Mouse (Mus musculus) embryonic facial prominence, embryonic 15.5 days (tissue): ENCODE data around the gene Prl2c1. TPM values are rescaled to one million over a fixed set of nuclear protein-coding genes. Genes with fewer than 3 reads are reported as not detected.
"Not testable (repeated sequence)": the region's sequence is repeated elsewhere in the genome, so short reads cannot be mapped to it uniquely, and the experiment has no call there.

Experiments
- ATAC-seq: fragments of 200-750 bp; cut with Nextera tagmentation; 2 replicates; pipeline ENCODE4 v1.8.0; 2017; ENCODE audit warnings: low read depth, moderate TSS enrichment; ENCODE audit not compliant: insufficient number of reproducible peaks, low FRiP score, low TSS enrichment
- H3K27ac ChIP-seq: fragments of 300-500 bp; sonication (generic); replicated peaks from 2 replicates; pipeline ENCODE4 v1.5.1; 2015; ENCODE audit warnings: mild to moderate bottlenecking, inconsistent platforms
- H3K27me3 ChIP-seq: fragments of 300-500 bp; sonication (generic); 2 replicates; pipeline ENCODE4 v1.6.1; 2015; ENCODE audit warnings: inconsistent platforms
- H3K36me3 ChIP-seq: fragments of 300-500 bp; sonication (generic); 2 replicates; pipeline ENCODE4 v1.6.1; 2015; ENCODE audit warnings: mild to moderate bottlenecking, inconsistent platforms
- H3K4me1 ChIP-seq: fragments of 300-500 bp; sonication (generic); 2 replicates; pipeline ENCODE4 v1.6.1; 2015; ENCODE audit warnings: inconsistent platforms
- H3K4me2 ChIP-seq: fragments of 300-500 bp; sonication (generic); replicated peaks from 2 replicates; pipeline ENCODE4 v1.6.1; 2015; ENCODE audit warnings: mild to moderate bottlenecking, inconsistent platforms
- H3K4me3 ChIP-seq: fragments of 300-500 bp; sonication (generic); replicated peaks from 2 replicates; pipeline ENCODE4 v1.5.1; 2015; ENCODE audit warnings: mild to moderate bottlenecking, inconsistent platforms
- H3K9ac ChIP-seq: fragments of 300-500 bp; sonication (generic); 2 replicates; pipeline ENCODE4 v1.6.1; 2015; ENCODE audit warnings: inconsistent platforms
- H3K9me3 ChIP-seq: fragments of 300-500 bp; sonication (generic); replicated peaks from 2 replicates; pipeline ENCODE4 v1.6.1; 2016; ENCODE audit warnings: inconsistent platforms
- WGBS: fragments of 180-500 bp; shearing (Covaris S2); methylation state at CpG from one replicate; pipeline ENCODE4 v1.1.7; 2015; 5-methylcytosine and 5-hydroxymethylcytosine counted together
- polyA plus RNA-seq: library from polyadenylated mRNA; unstranded; fragments of >200 nt; fragmentation: Nextera tagmentation; extraction: Ambion mirVana; gene quantifications from 2 replicates; pipeline ENCODE4 v1.2.1, GENCODE M21; 2015

The Prl2c1 gene
- polyA plus RNA-seq = not detected in 2 replicates

GRCm38 (mm10) chr13:27849042-27849441, at the start of gene Prl2c1:
Prl2c1 (plus strand) TSS chr13:27849342.
- WGBS = 92% methylated on average over 3 of the region's 3 CpGs

DNA sequence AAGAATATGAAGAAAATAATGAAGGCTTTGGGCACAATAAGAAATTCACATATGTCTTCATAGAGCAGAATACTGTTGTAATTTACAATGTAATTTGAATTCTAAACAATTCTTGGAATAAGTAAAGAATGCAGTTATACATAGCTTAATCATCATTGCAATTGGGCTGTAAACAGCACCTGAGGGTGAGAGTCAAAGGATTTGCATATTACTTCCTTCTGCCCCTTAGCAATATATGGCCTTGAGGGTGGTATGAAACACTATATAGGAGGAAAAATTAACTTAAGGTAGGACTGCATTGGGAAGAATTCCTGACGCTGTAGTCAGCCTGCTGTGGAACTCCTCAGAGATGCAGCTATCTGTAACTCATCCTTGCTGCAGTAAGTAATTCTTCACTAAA, 47.8 kb upstream of the Prl2c1 start, which contains the start of gene Prl2a1:
Gene Prl2a1 (plus strand): TSS at position 301 of the 400 bp plus-strand sequence.
- Histone ChIP-seq H3K4me1 (no peaks in the 10 kb centered on the region), H3K4me2 (no peak within 1 kb of the TSS), H3K27me3 (no peaks in the 10 kb centered on the region), H3K9ac (no peak within 1 kb of the TSS), H3K4me3 (no peak within 1 kb of the TSS), H3K27ac (no peak within 1 kb of the TSS), H3K9me3 (no peaks in the 10 kb centered on the region), H3K36me3 (no peaks in the 10 kb centered on the region)
- 61% methylated on average over 1 of the region's 1 CpGs for WGBS
- ATAC-seq = no peak

More at GRCm38 (mm10) chr13:27849042-27849441, at the start of gene Prl2c1:
- H3K27me3 ChIP-seq = no peaks in the 10 kb centered on the region
- H3K4me1 ChIP-seq = no peaks in the 10 kb centered on the region
- no peak within 1 kb of the TSS for H3K9ac ChIP-seq
- no peak within 1 kb of the TSS for H3K4me3 ChIP-seq
- no peak within 1 kb of the TSS for H3K27ac ChIP-seq
- H3K9me3 ChIP-seq = no peaks in the 10 kb centered on the region
- ATAC-seq = no peak
- H3K36me3 ChIP-seq = no peaks in the 10 kb centered on the region
- no peak within 1 kb of the TSS for H3K4me2 ChIP-seq

- ATAC-seq = no peak
- Histone ChIP-seq H3K4me2 (no peak overlapping the region), H3K27me3 (no peaks in the 10 kb centered on the region), H3K4me3 (no peak overlapping the region), H3K4me1 (no peaks in the 10 kb centered on the region), H3K9ac (no peak overlapping the region), H3K36me3 (no peaks in the 10 kb centered on the region), H3K27ac (no peak overlapping the region), H3K9me3 (no peaks in the 10 kb centered on the region)
- 69% methylated on average over 1 of the region's 1 CpGs for WGBS
Measured at GRCm38 (mm10) chr13:27802765-27803164, 46.4 kb upstream of the Prl2c1 start.

DNA sequence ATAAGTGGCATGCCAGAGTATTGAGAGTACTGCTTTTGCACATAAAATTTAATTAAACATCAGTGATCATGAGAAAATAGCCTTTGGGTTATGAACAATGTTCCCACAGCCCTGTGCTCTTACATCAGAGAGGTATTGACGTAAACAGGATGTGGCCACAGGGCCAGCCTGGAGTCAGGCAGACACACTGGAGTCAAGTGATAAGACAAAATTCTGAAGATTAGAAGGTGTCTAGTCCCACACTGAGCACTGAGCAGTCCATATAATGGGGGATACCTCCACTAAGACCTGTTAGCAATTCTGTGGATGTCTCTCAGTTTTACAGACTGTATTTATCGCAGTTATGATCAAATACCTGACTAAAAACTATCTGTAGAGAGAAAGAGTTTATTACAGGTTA, 55.1 kb downstream of the Prl2c1 start:
- not testable (repeated sequence) for H3K27ac ChIP-seq, H3K4me2 ChIP-seq, H3K9ac ChIP-seq, H3K27me3 ChIP-seq, H3K4me1 ChIP-seq, H3K4me3 ChIP-seq, H3K36me3 ChIP-seq, H3K9me3 ChIP-seq, ATAC-seq
- WGBS = 86% methylated on average over 2 of the region's 2 CpGs

Other genes with a start within 250 kb of the Prl2c1 start
- not detected in 2 replicates for gene Prl7b1, start 238.8 kb upstream of the Prl2c1 start, polyA plus RNA-seq
- not detected in 2 replicates for gene Prl7a1, start 206.8 kb upstream of the Prl2c1 start, polyA plus RNA-seq
- gene Prl7a2, start 181.3 kb upstream of the Prl2c1 start, polyA plus RNA-seq = not detected in 2 replicates
- not detected in 2 replicates for gene Prl7d1, start 132.6 kb upstream of the Prl2c1 start, polyA plus RNA-seq
- gene Prl7c1, start 68.5 kb upstream of the Prl2c1 start, polyA plus RNA-seq = not detected in 2 replicates
- gene Prl2a1, start 47.7 kb upstream of the Prl2c1 start, polyA plus RNA-seq = not detected in 2 replicates
- not detected in 2 replicates for gene Prl4a1, start 166.9 kb downstream of the Prl2c1 start, polyA plus RNA-seq